Mouse (Mus musculus) embryonic facial prominence, embryonic 12.5 days (tissue): ENCODE measurements around the gene Kidins220. TPM values are rescaled to one million over a fixed set of nuclear protein-coding genes. Genes with fewer than 3 reads are reported as not detected.

Experiments used
- ATAC-seq: fragments of 200-750 bp; cut with Nextera tagmentation; 2 replicates; pipeline ENCODE4 v1.8.0; 2017; ENCODE audit not compliant: insufficient number of reproducible peaks, insufficient read depth, low FRiP score, low TSS enrichment
- H3K27ac ChIP-seq: fragments of 300-500 bp; sonication (generic); 2 replicates; pipeline ENCODE4 v1.5.1; 2016; ENCODE audit warnings: mild to moderate bottlenecking
- H3K27me3 ChIP-seq: fragments of 300-500 bp; sonication (generic); 2 replicates; pipeline ENCODE4 v1.6.1; 2016; ENCODE audit warnings: mild to moderate bottlenecking, moderate library complexity
- H3K36me3 ChIP-seq: fragments of 300-500 bp; sonication (generic); 2 replicates; pipeline ENCODE4 v1.6.1; 2016; ENCODE audit warnings: mild to moderate bottlenecking
- H3K4me1 ChIP-seq: fragments of 300-500 bp; sonication (generic); 2 replicates; pipeline ENCODE4 v1.6.1; 2016
- H3K4me2 ChIP-seq: fragments of 300-500 bp; sonication (generic); replicated peaks from 2 replicates; pipeline ENCODE4 v1.6.1; 2016; ENCODE audit warnings: mild to moderate bottlenecking, moderate library complexity
- H3K4me3 ChIP-seq: fragments of 300-500 bp; sonication (generic); 2 replicates; pipeline ENCODE4 v1.5.1; 2016; ENCODE audit warnings: mild to moderate bottlenecking
- H3K9ac ChIP-seq: fragments of 300-500 bp; sonication (generic); 2 replicates; pipeline ENCODE4 v1.6.1; 2016; ENCODE audit warnings: mild to moderate bottlenecking, moderate library complexity
- H3K9me3 ChIP-seq: fragments of 300-500 bp; sonication (generic); 2 replicates; pipeline ENCODE4 v1.6.1; 2016; ENCODE audit warnings: mild to moderate bottlenecking, moderate library complexity
- WGBS: fragments of 180-500 bp; shearing (Covaris S2); methylation state at CpG from one replicate; pipeline ENCODE4 v1.1.7; 2016; 5-methylcytosine and 5-hydroxymethylcytosine counted together
- polyA plus RNA-seq: library from polyadenylated mRNA; unstranded; fragments of >200 nt; fragmentation: Nextera tagmentation; extraction: Ambion mirVana; gene quantifications from 2 replicates; pipeline ENCODE4 v1.2.1, GENCODE M21; 2016

Kidins220 gene
- 31.8 and 34.2 TPM in 2 replicates for polyA plus RNA-seq

DNA sequence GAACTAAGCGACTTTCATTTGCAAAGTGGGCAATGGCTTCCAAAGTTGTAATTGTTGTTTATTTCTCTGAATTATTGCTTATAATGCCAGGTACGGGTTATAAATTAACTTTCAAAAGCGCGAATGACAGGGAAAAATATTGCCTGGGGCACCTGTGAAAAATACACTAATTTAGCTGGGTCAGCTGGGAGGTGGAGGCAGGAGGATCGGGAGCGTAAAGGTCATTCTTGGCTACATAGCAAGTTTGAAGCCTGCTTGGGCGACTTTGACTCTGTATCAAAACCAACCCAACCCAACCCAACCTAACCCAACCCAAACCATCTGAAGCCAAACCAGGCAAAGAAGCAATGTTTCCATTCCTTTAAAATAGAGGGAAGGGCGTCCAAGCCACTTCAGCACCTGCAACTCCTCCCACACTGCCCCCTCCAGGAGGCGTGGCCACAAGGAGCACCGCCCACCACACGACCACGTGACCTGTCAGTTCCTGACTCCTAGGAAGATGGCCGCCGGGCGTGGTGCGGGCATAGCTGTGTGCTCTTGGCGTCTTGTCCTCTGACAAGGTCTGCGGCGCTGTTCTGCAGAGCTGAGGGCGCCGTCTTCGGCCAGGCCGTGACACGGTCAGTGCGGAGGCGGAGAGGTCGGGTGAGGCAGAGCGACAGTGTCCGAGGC, at the start of gene Kidins220:
Kidins220 (plus strand) TSS at position 480 of the 669 bp plus-strand sequence.
- WGBS: 15% methylated on average over 29 of the region's 29 CpGs
- H3K4me2 ChIP-seq: peak within 1 kb of the TSS; percentile 59
- peak within 1 kb of the TSS; percentile 70 for H3K9ac ChIP-seq
- H3K27ac ChIP-seq: peak within 1 kb of the TSS; percentile 90
- H3K4me3 ChIP-seq: peak within 1 kb of the TSS; percentile 79
- H3K27me3 ChIP-seq: no peaks in the 10 kb centered on the region
- H3K9me3 ChIP-seq: no peaks in the 10 kb centered on the region
- no peaks in the 10 kb centered on the region for H3K36me3 ChIP-seq
- peaks cover 3% of the 10 kb centered on the region; the same call in 1 of the 2 replicates for H3K4me1 ChIP-seq
- ATAC-seq: peak; percentile 82

DNA sequence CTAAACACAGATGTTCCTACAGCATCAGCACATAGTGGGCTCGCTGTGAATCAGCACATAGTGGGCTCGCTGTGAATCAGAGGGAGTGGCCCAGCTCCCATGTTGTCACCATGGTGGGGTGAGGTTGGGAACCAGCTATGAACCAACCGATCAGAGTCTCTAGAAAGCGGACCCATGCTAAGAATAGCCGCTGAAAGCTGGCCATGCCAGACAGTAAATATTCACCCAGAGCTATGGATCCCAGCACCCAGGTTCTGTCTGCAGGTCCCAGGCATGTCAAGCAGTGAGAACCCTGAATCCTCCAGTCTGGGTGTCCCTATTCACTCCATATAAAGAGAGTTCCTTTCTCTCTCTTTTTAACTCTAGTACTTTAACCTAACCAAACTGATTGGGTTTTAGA, 49.4 kb upstream of the Kidins220 start:
- no peaks in the 10 kb centered on the region for H3K27me3 ChIP-seq
- H3K4me1 ChIP-seq: peaks cover 7% of the 10 kb centered on the region; the same call in 1 of the 2 replicates
- no peak for ATAC-seq
- WGBS: 79% methylated on average over 5 of the region's 5 CpGs
- H3K4me2 ChIP-seq: no peak overlapping the region
- H3K27ac ChIP-seq: no peak overlapping the region
- H3K9ac ChIP-seq: no peak overlapping the region
- no peaks in the 10 kb centered on the region for H3K9me3 ChIP-seq
- no peak overlapping the region for H3K4me3 ChIP-seq
- peaks cover 5% of the 10 kb centered on the region; the same call in 1 of the 2 replicates for H3K36me3 ChIP-seq

DNA sequence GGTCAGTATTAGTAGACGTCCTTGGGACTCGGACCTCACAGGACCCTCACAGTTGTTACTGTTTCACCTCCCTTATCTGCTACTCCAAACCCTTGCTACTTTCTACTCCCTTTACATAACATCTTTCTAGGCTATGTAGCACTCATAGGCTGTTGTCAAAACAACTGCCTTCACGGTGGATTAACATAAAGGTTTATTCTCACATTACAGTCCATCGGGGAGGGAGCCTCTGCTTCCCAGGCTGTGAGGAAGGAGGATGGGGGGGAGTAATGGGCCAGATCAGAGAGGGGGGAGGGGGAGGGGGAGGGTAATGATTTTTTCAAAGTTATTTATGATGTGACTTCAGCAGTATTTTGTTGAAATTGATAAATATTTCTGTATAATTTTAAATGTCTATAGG, 49.0 kb upstream of the Kidins220 start:
- 24% methylated on average over 4 of the region's 4 CpGs for WGBS
- no peak overlapping the region for H3K27ac ChIP-seq
- H3K9me3 ChIP-seq: no peaks in the 10 kb centered on the region
- H3K27me3 ChIP-seq: no peaks in the 10 kb centered on the region
- H3K4me2 ChIP-seq: no peak overlapping the region
- ATAC-seq: no peak
- no peak overlapping the region for H3K9ac ChIP-seq
- no peak overlapping the region for H3K4me3 ChIP-seq
- H3K36me3 ChIP-seq: peaks cover 5% of the 10 kb centered on the region; the same call in 1 of the 2 replicates
- H3K4me1 ChIP-seq: peaks cover 7% of the 10 kb centered on the region; the same call in 1 of the 2 replicates

DNA sequence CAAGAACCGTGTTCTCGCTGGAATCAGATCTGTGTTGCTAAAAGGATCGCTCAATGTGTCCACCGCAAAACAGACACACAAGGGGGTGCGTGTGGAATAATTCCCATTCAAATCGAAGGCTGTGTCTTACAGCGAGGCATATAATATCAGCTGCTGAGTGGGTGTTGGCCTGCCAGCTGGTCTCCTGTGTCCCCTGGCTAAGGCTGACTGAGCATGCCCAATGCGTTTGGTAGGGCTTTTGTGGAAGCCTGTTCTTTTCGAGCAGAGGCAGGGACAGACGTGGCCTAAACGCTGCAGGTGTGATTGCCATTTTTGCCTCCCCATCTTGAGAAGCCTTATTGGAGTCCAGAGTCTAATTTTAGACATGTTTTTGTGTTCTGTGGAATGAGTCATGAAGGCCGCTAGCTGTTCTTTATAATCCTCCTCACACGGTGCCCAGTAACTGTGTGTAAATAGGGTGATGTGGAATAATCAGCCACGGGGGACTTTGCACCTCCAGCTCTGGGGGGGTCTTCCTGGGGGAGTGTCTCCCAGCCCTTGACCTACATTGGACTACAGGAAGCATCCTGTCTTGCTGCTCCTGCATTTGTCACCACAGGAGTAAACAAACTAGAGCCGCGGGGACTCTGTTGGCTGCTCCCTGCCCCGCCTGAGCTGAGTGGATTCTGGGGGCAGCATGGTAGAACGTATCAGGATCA, 46.5 kb upstream of the Kidins220 start:
- H3K9me3 ChIP-seq: no peaks in the 10 kb centered on the region
- no peak for ATAC-seq
- no peak overlapping the region for H3K4me2 ChIP-seq
- H3K36me3 ChIP-seq: peaks cover 5% of the 10 kb centered on the region; the same call in 1 of the 2 replicates
- no peak overlapping the region for H3K9ac ChIP-seq
- H3K27me3 ChIP-seq: no peaks in the 10 kb centered on the region
- H3K27ac ChIP-seq: no peak overlapping the region
- H3K4me1 ChIP-seq: peaks cover 7% of the 10 kb centered on the region; the same call in 1 of the 2 replicates
- WGBS: 77% methylated on average over 18 of the region's 18 CpGs
- no peak overlapping the region for H3K4me3 ChIP-seq

DNA sequence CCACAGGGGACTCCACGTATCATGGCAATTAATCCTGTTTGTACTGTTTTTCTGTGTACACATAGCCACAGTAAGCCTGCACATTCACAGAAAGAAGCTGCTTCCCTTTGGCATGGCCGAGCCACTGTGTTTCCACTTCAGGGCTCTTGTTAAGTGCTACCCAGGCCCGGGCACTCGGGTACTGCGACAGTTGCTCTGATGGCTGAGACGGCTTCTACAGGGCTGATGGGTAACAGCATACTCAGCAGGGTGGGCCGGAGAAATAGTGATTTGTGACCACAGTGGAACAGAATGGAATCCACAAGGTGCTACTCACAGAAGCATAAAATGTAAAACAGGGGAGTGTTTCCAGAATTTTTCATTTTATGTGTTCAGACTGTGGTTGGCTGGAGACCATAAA, 45.7 kb upstream of the Kidins220 start:
- WGBS: 85% methylated on average over 7 of the region's 7 CpGs

DNA sequence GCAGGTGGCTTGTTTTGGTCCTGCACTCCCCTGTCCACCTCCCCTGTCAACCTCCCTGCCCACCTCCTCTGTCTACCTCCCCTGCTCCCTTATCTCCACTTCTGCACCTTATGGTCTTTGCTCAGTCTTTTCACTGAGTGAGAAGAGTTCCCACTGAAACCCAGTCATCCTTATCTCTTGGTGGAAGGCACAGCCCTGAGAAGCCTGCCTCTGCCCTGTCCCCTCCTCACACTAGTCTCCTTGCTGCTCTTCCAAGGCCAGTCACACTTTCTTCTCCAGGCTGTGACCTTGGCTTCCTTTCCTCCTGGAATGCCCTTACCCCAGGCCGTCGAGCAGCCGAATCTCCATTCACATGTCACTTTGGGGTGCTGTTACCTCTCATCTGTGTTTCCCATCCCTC, 44.0 kb upstream of the Kidins220 start:
- Histone ChIP-seq H3K36me3 (0 out of 2 replicates have a peak, but pooled peaks cover 3% of the 10 kb centered on the region), H3K27ac (no peak overlapping the region), H3K9ac (no peak overlapping the region), H3K9me3 (no peaks in the 10 kb centered on the region), H3K4me1 (0 out of 2 replicates have a peak, but pooled peaks cover under 1% of the 10 kb centered on the region), H3K4me3 (no peak overlapping the region), H3K27me3 (no peaks in the 10 kb centered on the region), H3K4me2 (no peak overlapping the region)
- ATAC-seq: no peak
- 79% methylated on average over 3 of the region's 3 CpGs for WGBS

More for the DNA sequence above, 45.7 kb upstream of the Kidins220 start:
- H3K4me3 ChIP-seq: no peak overlapping the region
- no peak overlapping the region for H3K9ac ChIP-seq
- H3K27me3 ChIP-seq: no peaks in the 10 kb centered on the region
- H3K9me3 ChIP-seq: no peaks in the 10 kb centered on the region
- ATAC-seq: no peak
- H3K4me1 ChIP-seq: peaks cover 7% of the 10 kb centered on the region; the same call in 1 of the 2 replicates
- no peak overlapping the region for H3K4me2 ChIP-seq
- peaks cover 5% of the 10 kb centered on the region; the same call in 1 of the 2 replicates for H3K36me3 ChIP-seq
- H3K27ac ChIP-seq: no peak overlapping the region

DNA sequence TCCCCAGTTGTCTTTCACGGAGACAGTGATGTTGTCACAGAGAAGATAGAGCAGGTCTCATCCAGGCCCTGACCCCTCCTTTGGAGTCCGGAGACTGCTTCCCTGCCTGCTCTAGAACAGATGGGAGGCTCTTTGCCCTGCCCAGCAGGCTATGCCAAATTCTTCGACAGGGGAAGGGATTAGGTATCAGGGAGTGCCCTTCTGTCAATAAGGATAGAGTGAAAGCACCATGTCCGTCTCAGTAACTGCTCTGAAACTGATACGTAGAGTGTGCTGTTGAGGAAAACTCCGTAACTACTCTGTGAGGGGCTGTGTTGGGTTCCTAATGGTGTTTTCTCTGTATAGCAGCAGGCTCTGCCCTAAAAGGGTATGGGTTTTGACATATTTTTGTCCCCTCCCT, 42.6 kb upstream of the Kidins220 start:
- Histone ChIP-seq H3K9ac (no peak overlapping the region), H3K27me3 (no peaks in the 10 kb centered on the region), H3K36me3 (0 out of 2 replicates have a peak, but pooled peaks cover 6% of the 10 kb centered on the region), H3K4me2 (no peak overlapping the region), H3K9me3 (no peaks in the 10 kb centered on the region), H3K4me3 (no peak overlapping the region), H3K27ac (no peak overlapping the region), H3K4me1 (no peaks in the 10 kb centered on the region)
- WGBS: 48% methylated on average over 6 of the region's 6 CpGs
- no peak for ATAC-seq

DNA sequence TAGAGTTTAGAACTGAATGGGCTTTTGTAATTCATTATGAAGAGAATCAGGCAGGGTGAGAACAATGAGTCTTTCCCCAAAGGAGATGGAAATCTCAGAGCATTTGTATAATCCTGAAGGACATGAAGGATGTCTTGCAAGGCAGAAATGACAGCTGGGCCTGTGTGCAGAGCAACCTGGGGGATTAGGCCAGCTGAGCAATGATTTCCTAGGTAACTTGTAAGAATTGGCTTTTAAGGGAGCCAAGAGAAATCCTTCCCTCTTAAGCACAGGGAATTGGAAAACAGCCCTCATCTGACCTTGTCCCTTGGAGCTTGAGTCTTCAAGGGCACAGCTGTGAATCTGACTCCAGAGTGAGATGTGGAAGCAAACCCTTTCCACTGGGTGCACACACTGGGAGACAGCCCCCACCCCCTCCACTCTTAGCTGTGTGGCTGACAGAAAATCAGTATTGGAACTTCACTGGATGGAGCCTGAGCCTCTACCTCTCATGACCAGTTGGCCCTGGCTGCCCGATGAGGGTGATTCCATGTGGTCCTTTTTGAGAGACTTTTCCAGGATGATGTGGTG, 41.4 kb upstream of the Kidins220 start:
- H3K27me3 ChIP-seq: no peaks in the 10 kb centered on the region
- H3K9me3 ChIP-seq: no peaks in the 10 kb centered on the region
- no peak for ATAC-seq
- H3K9ac ChIP-seq: no peak overlapping the region
- H3K4me3 ChIP-seq: no peak overlapping the region
- 85% methylated on average over 1 of the region's 1 CpGs for WGBS
- H3K4me2 ChIP-seq: no peak overlapping the region
- H3K4me1 ChIP-seq: no peaks in the 10 kb centered on the region
- H3K27ac ChIP-seq: no peak overlapping the region
- H3K36me3 ChIP-seq: 0 out of 2 replicates have a peak, but pooled peaks cover 6% of the 10 kb centered on the region

DNA sequence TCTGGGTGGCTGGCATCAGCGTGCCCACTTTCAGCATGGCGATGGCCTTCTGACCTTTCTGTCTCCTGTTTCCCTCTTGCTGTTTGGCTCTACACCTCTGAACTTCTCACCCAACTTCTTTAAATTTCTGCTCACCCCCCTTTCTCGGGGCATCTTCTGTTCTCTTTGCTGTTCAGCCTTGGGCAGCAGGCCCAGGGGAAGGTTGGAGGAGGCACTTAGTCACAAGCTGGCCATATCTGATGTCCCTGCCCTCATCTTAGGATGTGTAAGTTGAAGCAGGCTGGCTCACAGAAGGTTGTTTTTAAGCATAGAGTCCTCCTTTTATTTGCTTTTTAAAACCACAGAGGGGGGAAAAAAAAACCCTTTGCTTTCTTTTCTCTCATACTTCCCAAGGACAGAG, 40.7 kb upstream of the Kidins220 start:
- no peak for ATAC-seq
- H3K9me3 ChIP-seq: no peaks in the 10 kb centered on the region
- no peak overlapping the region for H3K27ac ChIP-seq
- no peak overlapping the region for H3K4me2 ChIP-seq
- no peaks in the 10 kb centered on the region for H3K4me1 ChIP-seq
- no peak overlapping the region for H3K9ac ChIP-seq
- H3K4me3 ChIP-seq: no peak overlapping the region
- 85% methylated on average over 3 of the region's 3 CpGs for WGBS
- H3K27me3 ChIP-seq: no peaks in the 10 kb centered on the region
- H3K36me3 ChIP-seq: 0 out of 2 replicates have a peak, but pooled peaks cover 6% of the 10 kb centered on the region

DNA sequence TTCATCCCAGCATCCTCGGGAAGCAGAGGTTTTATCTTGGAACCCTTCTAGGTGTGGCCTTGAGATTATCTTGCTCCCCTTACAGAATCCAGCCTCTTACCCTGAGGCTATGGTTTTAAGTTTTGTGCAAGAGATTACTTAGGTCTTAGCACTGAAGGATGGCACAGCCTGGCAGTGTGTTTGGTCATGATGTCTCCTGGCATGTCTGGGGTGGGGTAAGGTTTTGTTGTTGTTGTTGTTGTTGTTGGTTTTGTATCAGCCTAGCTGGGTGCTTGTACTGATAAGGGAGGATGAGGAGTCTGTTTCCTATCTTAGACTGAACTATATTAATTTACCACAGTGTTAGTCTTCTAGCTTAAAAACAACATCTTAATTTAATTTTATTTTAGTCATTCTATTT, 38.4 kb upstream of the Kidins220 start:
- H3K4me3 ChIP-seq: no peak overlapping the region
- H3K27me3 ChIP-seq: no peaks in the 10 kb centered on the region
- no peaks in the 10 kb centered on the region for H3K9me3 ChIP-seq
- WGBS: 66% methylated on average over 1 of the region's 1 CpGs
- ATAC-seq: no peak
- H3K4me2 ChIP-seq: no peak overlapping the region
- H3K9ac ChIP-seq: no peak overlapping the region
- H3K36me3 ChIP-seq: peaks cover 26% of the 10 kb centered on the region; the same call in 1 of the 2 replicates
- H3K27ac ChIP-seq: no peak overlapping the region
- no peaks in the 10 kb centered on the region for H3K4me1 ChIP-seq

DNA sequence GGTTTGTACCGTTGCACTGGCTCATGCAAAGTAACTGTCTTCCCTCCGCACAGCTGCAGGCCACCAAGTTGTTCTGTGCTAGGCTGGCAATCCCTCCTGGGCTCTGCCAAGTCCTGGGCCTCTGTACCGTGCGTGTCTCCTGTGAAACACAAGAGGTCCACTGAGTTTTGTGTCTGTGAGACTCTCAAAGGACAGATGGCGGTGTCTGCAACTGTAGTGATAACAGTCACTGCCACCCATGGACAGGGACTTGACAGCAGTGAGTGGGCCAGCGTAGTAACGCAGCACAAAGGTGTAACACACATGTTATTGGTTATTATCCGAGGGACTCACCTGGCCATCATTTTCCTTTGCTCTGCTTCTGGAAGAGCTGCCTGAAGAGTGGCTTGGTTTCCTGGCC, 35.4 kb upstream of the Kidins220 start:
- peak; percentile 60; the same call in 1 of the 2 replicates for ATAC-seq
- no peaks in the 10 kb centered on the region for H3K27me3 ChIP-seq
- no peak overlapping the region for H3K9ac ChIP-seq
- H3K4me2 ChIP-seq: no peak overlapping the region
- H3K27ac ChIP-seq: no peak overlapping the region
- no peaks in the 10 kb centered on the region for H3K4me1 ChIP-seq
- H3K4me3 ChIP-seq: no peak overlapping the region
- 88% methylated on average over 8 of the region's 8 CpGs for WGBS
- no peaks in the 10 kb centered on the region for H3K9me3 ChIP-seq
- peaks cover 45% of the 10 kb centered on the region for H3K36me3 ChIP-seq
